Mouse (Mus musculus) hindbrain, embryonic 16.5 days (tissue): ENCODE data around the gene Spata2l. TPM values are rescaled to one million over a fixed set of nuclear protein-coding genes. Genes with fewer than 3 reads are reported as not detected.

Source experiments
- ATAC-seq: fragments of 200-750 bp; cut with Nextera tagmentation; 2 replicates; pipeline ENCODE4 v1.8.0; 2017; ENCODE audit warnings: moderate TSS enrichment, moderate library complexity
- H3K27ac ChIP-seq: fragments of 300-500 bp; sonication (generic); 2 replicates; pipeline ENCODE4 v1.5.1; 2014; ENCODE audit warnings: low read depth, mild to moderate bottlenecking, control low read depth, low read length, moderate library complexity
- H3K27me3 ChIP-seq: fragments of 300-500 bp; sonication (generic); replicated peaks from 2 replicates; pipeline ENCODE4 v1.6.1; 2014; ENCODE audit warnings: low read length; ENCODE audit not compliant: control insufficient read depth, insufficient read depth
- H3K36me3 ChIP-seq: fragments of 300-500 bp; sonication (generic); 2 replicates; pipeline ENCODE4 v1.6.1; 2014; ENCODE audit warnings: mild to moderate bottlenecking, low read length, moderate library complexity, mixed read lengths; ENCODE audit not compliant: control insufficient read depth, insufficient read depth
- H3K4me1 ChIP-seq: fragments of 300-500 bp; sonication (generic); 2 replicates; pipeline ENCODE4 v1.6.1; 2014; ENCODE audit warnings: low read depth, low read length; ENCODE audit not compliant: control insufficient read depth, insufficient read depth
- H3K4me2 ChIP-seq: fragments of 300-500 bp; sonication (generic); 2 replicates; pipeline ENCODE4 v1.6.1; 2014; ENCODE audit warnings: mild to moderate bottlenecking, low read length, control low read depth, moderate library complexity
- H3K4me3 ChIP-seq: fragments of 300-500 bp; sonication (generic); 2 replicates; pipeline ENCODE4 v1.5.1; 2014; ENCODE audit warnings: mild to moderate bottlenecking, low read length, control low read depth, moderate library complexity
- H3K9ac ChIP-seq: fragments of 300-500 bp; sonication (generic); 2 replicates; pipeline ENCODE4 v1.6.1; 2014; ENCODE audit warnings: low read depth, mild to moderate bottlenecking, control low read depth, low read length, moderate library complexity
- H3K9me3 ChIP-seq: fragments of 300-500 bp; sonication (generic); 2 replicates; pipeline ENCODE4 v1.6.1; 2014; ENCODE audit warnings: mild to moderate bottlenecking, low read length, moderate library complexity; ENCODE audit not compliant: control insufficient read depth
- WGBS: fragments of 180-500 bp; shearing (Covaris S2); extraction: QIAGEN DNeasy Blood & Tissue Kit; methylation state at CpG from one replicate; pipeline ENCODE4 v1.1.7; 2014; 5-methylcytosine and 5-hydroxymethylcytosine counted together
- polyA plus RNA-seq: library from polyadenylated mRNA; unstranded; fragments of >200 nt; fragmentation: Nextera tagmentation; extraction: Ambion mirVana; gene quantifications from 2 replicates; pipeline ENCODE4 v1.2.1, GENCODE M21; 2015

Gene Spata2l
- polyA plus RNA-seq, 1 experiment from 2014 or later: 13.8 TPM

- Histone ChIP-seq H3K27me3 (no peaks in the 10 kb centered on the region), H3K27ac (no peak overlapping the region), H3K36me3 (no peaks in the 10 kb centered on the region), H3K9me3 (no peaks in the 10 kb centered on the region), H3K9ac (no peak overlapping the region), H3K4me2 (no peak overlapping the region), H3K4me3 (no peak overlapping the region), H3K4me1 (no peaks in the 10 kb centered on the region; the same call in 1 of the 2 replicates)
- ATAC-seq: no peak
- WGBS: 67% methylated on average over 7 of the region's 8 CpGs
Observed at GRCm38 (mm10) chr8:123191908-123192307, 44.1 kb downstream of the Spata2l start.

- Histone ChIP-seq H3K4me3 (no peak overlapping the region), H3K36me3 (no peaks in the 10 kb centered on the region), H3K4me2 (peak overlapping the region; percentile 37), H3K27ac (no peak overlapping the region), H3K9ac (no peak overlapping the region), H3K27me3 (no peaks in the 10 kb centered on the region), H3K4me1 (no peaks in the 10 kb centered on the region; the same call in 1 of the 2 replicates), H3K9me3 (no peaks in the 10 kb centered on the region)
- no peak for ATAC-seq
- 3% methylated on average over 9 of the region's 9 CpGs for WGBS
Observed at GRCm38 (mm10) chr8:123190678-123191077, 45.4 kb downstream of the Spata2l start.

GRCm38 (mm10) chr8:123188841-123189240 is 47.2 kb downstream of the Spata2l start:
- Histone ChIP-seq H3K9me3 (no peaks in the 10 kb centered on the region), H3K27ac (no peak overlapping the region), H3K4me2 (no peak overlapping the region), H3K4me3 (no peak overlapping the region), H3K9ac (no peak overlapping the region), H3K36me3 (no peaks in the 10 kb centered on the region), H3K27me3 (no peaks in the 10 kb centered on the region), H3K4me1 (no peaks in the 10 kb centered on the region; the same call in 1 of the 2 replicates)
- WGBS: 76% methylated on average over 7 of the region's 7 CpGs
- no peak for ATAC-seq

DNA sequence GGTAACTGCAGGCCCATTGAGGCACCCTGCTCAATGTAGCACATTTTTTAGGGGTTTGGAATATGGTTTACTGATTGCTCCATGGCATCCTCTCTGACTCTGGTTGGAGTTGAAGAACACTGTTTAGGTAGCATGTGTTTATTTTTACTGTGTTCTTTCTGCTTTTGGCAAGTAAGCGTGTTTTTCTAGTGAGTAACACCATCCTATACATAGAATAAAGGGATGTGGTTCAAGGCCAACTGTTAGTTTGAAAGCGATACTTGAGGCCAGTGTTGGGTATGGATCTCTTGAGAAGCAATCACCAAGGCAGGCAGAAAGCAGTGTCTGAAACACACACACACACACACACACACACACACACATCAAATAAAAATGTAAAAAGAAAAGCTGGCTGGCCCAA is 48.0 kb downstream of the Spata2l start:
- Histone ChIP-seq H3K36me3 (no peaks in the 10 kb centered on the region), H3K4me3 (no peak overlapping the region), H3K27ac (no peak overlapping the region), H3K27me3 (no peaks in the 10 kb centered on the region), H3K9ac (no peak overlapping the region), H3K9me3 (no peaks in the 10 kb centered on the region), H3K4me2 (no peak overlapping the region), H3K4me1 (no peaks in the 10 kb centered on the region; the same call in 1 of the 2 replicates)
- no peak for ATAC-seq
- 83% methylated on average over 2 of the region's 2 CpGs for WGBS

- Histone ChIP-seq H3K27me3 (no peaks in the 10 kb centered on the region), H3K4me3 (no peak within 1 kb of the TSS), H3K9ac (no peak within 1 kb of the TSS), H3K4me1 (no peaks in the 10 kb centered on the region; the same call in 1 of the 2 replicates), H3K27ac (no peak within 1 kb of the TSS), H3K9me3 (no peaks in the 10 kb centered on the region), H3K36me3 (no peaks in the 10 kb centered on the region), H3K4me2 (no peak within 1 kb of the TSS)
- 54% methylated on average over 19 of the region's 19 CpGs for WGBS
- ATAC-seq: no peak
Observed at GRCm38 (mm10) chr8:123185566-123186409, 50.2 kb downstream of the Spata2l start, which contains the start of gene Dpep1. Dpep1 (plus strand) TSS chr8:123186242.

GRCm38 (mm10) chr8:123181391-123181790 is 54.6 kb downstream of the Spata2l start:
- WGBS: 60% methylated on average over 3 of the region's 3 CpGs

More at GRCm38 (mm10) chr8:123181391-123181790, 54.6 kb downstream of the Spata2l start:
- Histone ChIP-seq H3K36me3 (no peaks in the 10 kb centered on the region), H3K9ac (no peak overlapping the region), H3K4me2 (no peak overlapping the region), H3K4me3 (no peak overlapping the region), H3K27ac (no peak overlapping the region), H3K27me3 (no peaks in the 10 kb centered on the region), H3K4me1 (no peaks in the 10 kb centered on the region), H3K9me3 (peaks cover 7% of the 10 kb centered on the region; the same call in 1 of the 2 replicates)
- no peak for ATAC-seq

Other genes with a start within 250 kb of the Spata2l start
- 22.9 and 23.5 TPM in 2 replicates for gene Ankrd11, start 194.0 kb downstream of the Spata2l start, polyA plus RNA-seq
- 44.6 and 46.5 TPM in 2 replicates for gene Spg7, start 173.3 kb downstream of the Spata2l start, polyA plus RNA-seq
- 588 and 678 TPM in 2 replicates for gene Rpl13, start 133.9 kb downstream of the Spata2l start, polyA plus RNA-seq
- 5.9 and 8.6 TPM in 2 replicates for gene Cpne7, start 118.9 kb downstream of the Spata2l start, polyA plus RNA-seq
- gene Sult5a1, start 77.9 kb downstream of the Spata2l start, polyA plus RNA-seq: 1.8 and 2.5 TPM in 2 replicates
- gene Dpep1, start 50.0 kb downstream of the Spata2l start, polyA plus RNA-seq: 0.68 and 0.72 TPM in 2 replicates
- 221 and 224 TPM in 2 replicates for gene Chmp1a, start 23.5 kb downstream of the Spata2l start, polyA plus RNA-seq
- gene Spata33, start 23.4 kb downstream of the Spata2l start, polyA plus RNA-seq: 7.0 and 7.1 TPM in 2 replicates
- gene Cdk10, start 11.4 kb downstream of the Spata2l start, polyA plus RNA-seq: 47.2 and 53.3 TPM in 2 replicates
- 22.4 and 25.2 TPM in 2 replicates for gene Zfp276, start 18.0 kb upstream of the Spata2l start, polyA plus RNA-seq
- gene Vps9d1, start 18.1 kb upstream of the Spata2l start, polyA plus RNA-seq: 61.4 and 63.2 TPM in 2 replicates
- 5.7 and 7.8 TPM in 2 replicates for gene Fanca, start 82.3 kb upstream of the Spata2l start, polyA plus RNA-seq
- gene Spire2, start 96.5 kb upstream of the Spata2l start, polyA plus RNA-seq: 27.3 and 38.5 TPM in 2 replicates
- gene Tcf25, start 137.5 kb upstream of the Spata2l start, polyA plus RNA-seq: 396 and 405 TPM in 2 replicates
- 0.05 and 0.10 TPM in 2 replicates for gene Mc1r, start 170.9 kb upstream of the Spata2l start, polyA plus RNA-seq
- gene Tubb3, start 175.2 kb upstream of the Spata2l start, polyA plus RNA-seq: 1,869 and 1,947 TPM in 2 replicates
- gene Def8, start 187.3 kb upstream of the Spata2l start, polyA plus RNA-seq: 50.5 and 53.5 TPM in 2 replicates
- 48.7 and 57.4 TPM in 2 replicates for gene Afg3l1, start 241.7 kb upstream of the Spata2l start, polyA plus RNA-seq